In the genomic region with DNA sequence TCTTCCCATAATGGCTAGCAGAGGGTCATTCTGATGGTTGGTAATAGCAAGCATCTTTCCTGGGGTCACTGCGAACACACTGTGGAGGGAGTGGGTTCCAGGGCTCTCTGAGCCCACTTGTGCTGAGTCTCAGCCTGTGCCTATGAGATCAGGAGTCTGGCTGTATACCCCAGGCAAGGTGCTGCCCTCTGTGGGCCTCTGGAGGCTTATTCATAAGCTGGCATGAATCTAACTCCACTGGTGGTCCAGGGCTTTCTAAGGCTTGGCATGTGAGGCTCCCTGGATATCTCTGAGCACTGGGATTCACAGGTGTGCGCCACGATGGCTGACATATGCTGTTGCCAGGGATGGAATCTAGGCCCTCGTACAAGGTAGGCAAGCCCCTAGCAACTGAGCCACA, we compare ENCODE assay signal across 29 mouse cellular contexts.
"Had no signal": no experiment of that assay in that cellular context is flagged by ENCODE, and none has a peak within 500 bp of the region (broad histone marks: within the 10 kb centered on the region; RNA-seq: fewer than 3 reads in every experiment).

No protein-coding gene starts in this region.

- H3K4me3 ChIP-seq: heart, adult 2 months; heart, embryonic 13.5 days; heart, embryonic 15.5 days; hindbrain, embryonic 10.5 days; hindbrain, embryonic 12.5 days; intestine, embryonic 15.5 days; left cerebral cortex, adult 2 months; limb, embryonic 10.5 days; limb, embryonic 12.5 days; liver, embryonic 13.5 days; liver, embryonic 15.5 days had no signal

- H3K4me2 ChIP-seq: heart, embryonic 11.5 days; heart, embryonic 13.5 days; heart, embryonic 15.5 days; hindbrain, embryonic 12.5 days; hindbrain, embryonic 14.5 days; intestine, embryonic 15.5 days; limb, embryonic 12.5 days; liver, embryonic 11.5 days; liver, embryonic 13.5 days; liver, embryonic 15.5 days had no signal

- H3K9ac ChIP-seq: heart, embryonic 13.5 days; heart, embryonic 15.5 days; hindbrain, embryonic 12.5 days; hindbrain, embryonic 14.5 days; intestine, embryonic 15.5 days; limb, embryonic 12.5 days; liver, embryonic 13.5 days; liver, embryonic 15.5 days; liver, postnatal 0 days had no signal

- H3K9me3 ChIP-seq: heart, embryonic 13.5 days; heart, embryonic 15.5 days; hindbrain, embryonic 10.5 days; hindbrain, embryonic 12.5 days; intestine, embryonic 15.5 days; limb, embryonic 10.5 days; limb, embryonic 12.5 days; liver, embryonic 13.5 days; liver, embryonic 15.5 days had no signal

- H3K36me3 ChIP-seq: heart, embryonic 13.5 days; heart, embryonic 15.5 days; hindbrain, embryonic 10.5 days; hindbrain, embryonic 12.5 days; intestine, embryonic 15.5 days; limb, embryonic 10.5 days; limb, embryonic 12.5 days; liver, embryonic 13.5 days; liver, embryonic 15.5 days had no signal

- ATAC-seq: hindbrain, embryonic 16.5 days; inflammation-experienced regulatory T-cells, adult 6 months; intestine, embryonic 15.5 days; intestine, postnatal 0 days; liver, postnatal 0 days had no signal

- DNase-seq: gastrocnemius, postnatal 14 days; gastrocnemius, postnatal 36 days; heart, adult 11 months; heart, adult 2 months; heart, postnatal 14 days; heart, postnatal 36 days; kidney, adult 18-20 months; kidney, adult 8-10 months; kidney, postnatal 25 days; kidney, postnatal 4 days; layer of hippocampus, adult 9-11 months; liver; liver, embryonic 13.5 days; liver, postnatal 0 days had no signal

- H3K27ac ChIP-seq: heart, adult 2 months; heart, embryonic 13.5 days; heart, embryonic 15.5 days; hindbrain, embryonic 10.5 days; hindbrain, embryonic 12.5 days; hindbrain, embryonic 14.5 days; intestine, embryonic 15.5 days; limb, embryonic 10.5 days; limb, embryonic 12.5 days; liver, embryonic 13.5 days; liver, embryonic 15.5 days had no signal

- H3K4me1 ChIP-seq: heart, embryonic 13.5 days; heart, embryonic 15.5 days; hindbrain, embryonic 12.5 days; intestine, embryonic 15.5 days; limb, embryonic 12.5 days; liver, embryonic 13.5 days; liver, embryonic 15.5 days had no signal

- H3K27me3 ChIP-seq: hindbrain, embryonic 12.5 days; intestine, embryonic 15.5 days; limb, embryonic 12.5 days; liver, embryonic 13.5 days; liver, embryonic 15.5 days had no signal
